Mouse (Mus musculus) heart, postnatal 14 days (tissue): ENCODE measurements around the gene Pofut1. TPM values are rescaled to one million over a fixed set of nuclear protein-coding genes. Genes with fewer than 3 reads are reported as not detected.
"Not testable (repeated sequence)": the region's sequence is repeated elsewhere in the genome, so short reads cannot be mapped to it uniquely, and the experiment has no call there.

Experiments used
- DNase-seq, 2 experiments: peaks; one replicate each; pipeline ENCODE4 v3.0.0; 2021 to 2022
- intact Hi-C: fragments of 180-260 bp; cut with DNase I; formaldehyde crosslinking; loops from one replicate; pipeline ENCODE4 v1.15.1; 2025
- total RNA-seq, 2 experiments: library from RNA; stranded (reverse); gene quantifications; 2 replicates each; pipeline ENCODE4 v1.2.3; 2021

The Pofut1 gene
- total RNA-seq, 2 experiments from 2014 or later = 15.8 to 16.7 TPM

DNA sequence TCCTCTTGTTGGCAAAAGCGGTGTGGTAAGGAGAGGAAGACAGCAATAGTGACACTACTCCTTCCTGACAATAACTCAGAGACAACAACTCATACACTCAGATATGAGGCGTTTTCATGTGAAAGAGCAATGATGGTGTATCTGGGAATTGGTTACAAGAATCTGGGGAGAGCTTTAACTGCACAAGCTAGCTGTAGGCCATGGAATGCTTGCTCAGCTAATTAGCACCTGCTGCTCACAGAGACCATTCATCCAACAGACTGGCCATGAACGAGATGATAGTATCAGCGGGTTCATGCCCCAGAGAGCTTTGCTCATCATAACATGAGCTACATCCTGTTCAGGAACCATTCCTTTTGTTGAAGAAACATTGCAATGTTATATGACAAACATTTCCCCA, 4.1 kb upstream of the Pofut1 start:
- no peak for DNase-seq
- intact Hi-C loops = no loop called here

GRCm38 (mm10) chr2:153237891-153238290, 3.4 kb upstream of the Pofut1 start:
- intact Hi-C loops = no loop called here
- no peak for DNase-seq

GRCm38 (mm10) chr2:153238406-153238805, 2.9 kb upstream of the Pofut1 start:
- DNase-seq = no peak
- intact Hi-C loops = no loop called here

GRCm38 (mm10) chr2:153239021-153239859, 2.1 kb upstream of the Pofut1 start:
- DNase-seq = peak in 1 of 2 experiments; percentile 25
- intact Hi-C loops = no loop called here

DNA sequence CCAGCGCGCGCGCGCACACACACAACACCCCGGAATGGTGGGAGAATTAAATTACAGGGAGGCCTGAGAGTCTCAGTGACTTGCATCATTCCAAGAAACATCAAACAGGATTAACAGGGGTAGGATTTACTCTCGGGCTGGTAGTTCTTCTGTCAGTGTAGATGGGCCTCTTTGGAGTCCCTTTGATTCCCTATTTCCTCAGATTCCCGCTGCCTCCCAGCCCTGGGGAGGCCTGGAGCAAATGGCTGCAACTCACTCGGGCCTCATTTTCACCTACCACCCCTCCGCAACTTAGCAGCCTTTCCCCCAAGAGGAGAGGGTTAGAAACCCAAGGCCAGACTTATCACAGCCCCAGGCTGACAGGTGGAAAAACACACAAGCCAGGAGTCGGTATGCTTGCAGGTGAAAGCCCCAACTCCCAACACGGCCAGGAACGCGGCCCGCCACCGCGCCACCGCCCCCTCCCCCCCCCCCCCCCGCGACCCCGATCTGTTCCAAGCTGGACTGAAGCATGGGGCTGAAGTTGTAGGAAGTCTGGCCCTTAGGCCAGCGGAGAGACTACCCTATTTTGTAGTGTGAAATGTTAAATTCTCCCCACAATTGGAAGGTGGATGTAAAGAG, 1.4 kb upstream of the Pofut1 start:
- intact Hi-C loops = loop anchor here (5.0 kb wide), 2 partner anchors 78 to 107 kb away; partner anchors contain the start of genes Asxl1 and Tm9sf4
- DNase-seq = no peak

- intact Hi-C loops = loop anchor here (5.0 kb wide), 2 partner anchors 78 to 107 kb away; partner anchors contain the start of genes Asxl1 and Tm9sf4
- peak; percentile 17 for DNase-seq
Observed at GRCm38 (mm10) chr2:153240701-153241235, 565 bp upstream of the Pofut1 start.

GRCm38 (mm10) chr2:153242156-153242555, 823 bp downstream of the Pofut1 start:
- intact Hi-C loops = loop anchor here (5.0 kb wide), 2 partner anchors 80 to 105 kb away; partner anchors contain the start of genes Asxl1 and Tm9sf4

DNA sequence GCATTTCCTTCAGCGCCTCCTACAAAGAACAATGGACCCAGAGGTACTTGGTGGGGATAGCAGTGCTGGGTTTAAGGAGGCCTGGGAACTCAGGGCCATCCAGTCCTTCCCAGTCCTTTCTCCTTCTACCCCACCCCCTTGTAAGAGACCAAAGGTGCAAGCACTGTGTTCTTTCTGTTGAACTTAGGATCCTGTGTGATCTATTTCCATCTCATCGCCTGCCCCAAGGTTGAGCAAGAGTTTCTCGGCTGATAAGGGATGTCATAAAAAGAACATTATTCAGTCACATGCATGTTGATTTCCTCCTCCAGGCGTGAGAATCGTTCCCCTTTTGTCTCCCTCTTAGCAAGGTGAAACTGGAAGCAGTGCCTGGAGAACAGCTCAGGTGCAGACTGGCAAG, 8.4 kb downstream of the Pofut1 start:
- no peak for DNase-seq
- intact Hi-C loops = no loop called here

More at GRCm38 (mm10) chr2:153242156-153242555, 823 bp downstream of the Pofut1 start:
- DNase-seq = no peak

DNA sequence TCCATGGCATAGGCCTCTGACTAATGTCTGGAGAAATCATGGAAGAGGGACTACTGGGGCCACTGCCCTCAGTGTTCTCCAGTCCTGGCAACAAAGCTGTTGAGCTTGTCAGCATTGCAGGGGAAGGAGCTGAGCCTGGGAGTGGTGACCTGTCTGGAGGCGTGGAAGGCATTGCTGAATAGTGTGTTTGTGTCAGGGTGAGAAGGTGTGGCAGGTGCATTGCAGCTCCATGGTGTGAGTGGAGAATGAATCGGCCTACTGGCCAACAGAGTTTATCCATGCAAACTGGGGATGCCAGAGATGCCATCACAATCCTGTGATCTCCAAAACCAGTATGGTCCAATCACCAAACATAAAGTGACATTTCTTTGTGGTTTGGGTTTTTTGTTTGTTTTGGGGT, 15.3 kb downstream of the Pofut1 start:
- no peak for DNase-seq
- intact Hi-C loops = no loop called here

- no peak for DNase-seq
- intact Hi-C loops = no loop called here
Observed at GRCm38 (mm10) chr2:153259030-153259863, 17.9 kb downstream of the Pofut1 start.

DNA sequence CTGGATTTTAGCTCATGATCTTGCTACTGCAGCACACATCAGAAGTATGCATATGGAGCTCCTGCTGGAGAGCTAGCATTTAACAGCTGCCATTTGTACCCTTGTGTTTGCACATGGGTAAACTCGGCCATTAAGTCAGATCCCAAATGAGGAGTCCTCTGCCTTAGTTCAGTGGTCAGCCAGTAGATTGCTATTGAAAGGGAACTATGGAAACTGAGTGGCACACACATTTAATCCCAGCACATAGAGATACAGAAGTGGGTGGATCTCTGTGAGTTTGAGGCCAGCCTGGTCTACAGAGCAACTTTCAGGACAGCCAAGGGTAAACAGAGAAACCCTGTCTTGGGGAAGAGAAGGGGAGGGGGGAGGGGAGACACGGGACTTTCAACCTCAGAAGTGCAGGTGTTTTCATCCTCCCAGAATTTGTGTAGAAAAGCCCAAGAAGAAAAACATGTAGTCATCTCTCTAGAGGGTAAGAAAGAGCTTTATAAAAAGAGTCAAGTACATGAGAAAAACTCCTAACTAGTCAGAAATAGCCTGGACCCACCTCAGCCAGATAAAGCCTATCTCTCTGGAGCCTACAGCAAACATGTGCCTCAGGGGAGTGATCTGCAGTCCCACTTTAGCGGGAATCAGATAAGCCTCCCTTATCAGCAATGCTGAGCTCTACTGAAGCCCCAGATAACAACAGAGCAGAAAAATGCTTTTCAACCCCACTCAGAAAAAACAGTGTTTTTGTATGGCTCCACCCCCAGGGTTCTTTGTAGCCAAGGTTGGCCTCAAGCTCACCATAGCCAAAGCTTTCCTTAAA, 18.7 kb downstream of the Pofut1 start:
- intact Hi-C loops = no loop called here
- no peak for DNase-seq

GRCm38 (mm10) chr2:153263053-153263452, 21.7 kb downstream of the Pofut1 start:
- intact Hi-C loops = no loop called here
- DNase-seq = no peak

GRCm38 (mm10) chr2:153267331-153267730, 26.0 kb downstream of the Pofut1 start:
- intact Hi-C loops = no loop called here
- DNase-seq = no peak

- intact Hi-C loops, DNase-seq: not testable (repeated sequence)
Observed at GRCm38 (mm10) chr2:153270231-153270915, 29.0 kb downstream of the Pofut1 start.

DNA sequence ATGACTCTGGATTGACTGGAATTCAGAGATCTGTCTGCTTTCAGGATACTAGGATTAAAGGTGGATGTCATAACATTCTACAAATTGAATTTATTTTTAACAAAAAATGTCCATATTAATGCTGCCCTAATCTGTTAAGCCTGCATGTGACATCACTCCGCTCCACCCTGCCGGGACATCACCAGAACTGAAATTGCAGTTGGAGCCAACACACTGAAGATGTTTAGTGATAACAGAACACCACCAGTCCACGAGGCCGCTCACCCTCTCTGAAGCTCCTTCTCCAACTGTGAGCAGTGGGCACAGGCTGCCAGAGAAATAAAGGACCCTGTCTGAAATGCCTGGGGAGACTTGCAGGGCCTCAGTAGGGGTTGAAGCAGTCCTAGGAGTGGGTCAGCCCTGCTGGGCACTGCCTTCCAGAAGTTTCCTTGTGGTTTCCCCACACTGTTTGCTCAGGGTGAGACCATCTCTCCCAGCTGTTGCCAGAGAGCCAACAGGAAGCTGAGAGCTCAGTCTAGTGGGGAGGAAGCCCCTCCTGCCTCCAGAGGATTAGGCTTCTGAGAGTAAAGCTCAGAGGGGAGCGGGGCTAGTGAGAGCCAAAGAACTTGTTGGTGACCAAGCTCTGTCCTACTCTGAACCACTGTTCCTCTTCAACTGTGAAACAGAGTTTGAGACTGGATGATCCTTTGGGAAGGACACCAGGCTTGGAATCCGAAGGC, 33.0 kb downstream of the Pofut1 start:
- DNase-seq, intact Hi-C loops: not testable (repeated sequence)

DNA sequence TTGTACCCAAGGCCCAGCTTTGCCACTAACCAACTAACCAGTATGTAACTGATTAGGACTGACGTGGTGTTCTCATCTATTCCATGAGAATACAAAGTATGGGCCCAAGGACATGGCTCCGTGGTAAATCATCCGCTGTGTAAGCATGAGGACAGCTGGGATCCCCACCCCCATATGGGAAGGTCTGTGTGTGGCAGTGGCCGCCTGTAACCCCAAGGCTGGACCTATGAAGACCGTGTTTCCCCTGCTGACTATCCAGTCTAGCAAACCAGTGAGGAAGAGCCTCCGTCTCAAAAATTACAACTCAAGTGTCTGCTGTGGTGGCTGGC, 33.5 kb downstream of the Pofut1 start:
- DNase-seq = no peak
- intact Hi-C loops = no loop called here

DNA sequence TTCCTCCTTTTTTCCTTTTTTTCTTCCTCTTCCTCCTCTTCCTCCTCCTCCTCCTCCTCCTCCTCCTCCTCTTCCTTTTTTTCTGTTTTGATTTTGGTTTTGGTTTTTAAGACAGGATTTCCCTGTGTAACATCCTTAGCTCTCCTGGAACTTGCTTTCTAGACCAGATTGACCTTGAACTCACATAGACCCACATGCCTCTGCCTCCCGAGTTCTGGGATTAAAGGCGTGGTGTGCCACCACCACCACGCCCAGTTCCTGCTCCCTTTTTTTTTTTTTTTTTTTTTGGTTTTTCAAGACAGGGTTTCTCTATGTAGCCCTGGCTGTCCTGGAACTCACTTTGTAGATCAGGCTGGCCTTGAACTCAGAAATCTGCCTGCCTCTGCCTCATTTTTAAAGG, 34.2 kb downstream of the Pofut1 start:
- intact Hi-C loops = not testable (repeated sequence)

DNA sequence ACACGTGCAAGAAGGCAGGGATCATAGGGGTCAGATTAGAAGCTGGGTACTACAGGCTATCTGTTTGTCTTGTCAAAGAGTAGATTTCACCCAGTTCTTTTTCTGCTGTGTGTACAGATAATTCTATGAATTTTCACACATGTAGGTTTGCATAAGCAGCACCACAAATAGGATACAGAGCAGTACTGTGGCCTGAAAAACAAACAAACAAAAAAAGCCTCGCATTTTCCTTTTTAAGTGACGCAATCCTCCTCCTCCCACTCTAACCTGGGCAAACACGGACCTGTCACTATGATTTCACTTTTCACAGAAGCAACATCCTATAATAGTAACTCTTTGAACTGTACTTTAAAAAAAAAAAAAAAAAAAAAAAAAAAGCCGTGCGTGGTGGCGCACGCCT, 35.1 kb downstream of the Pofut1 start:
- intact Hi-C loops = no loop called here
- DNase-seq = no peak

More for the DNA sequence above, 34.2 kb downstream of the Pofut1 start:
- DNase-seq = not testable (repeated sequence)
